Mouse (Mus musculus): ENCODE measurements at regions not wholly inside any gene's neighbourhood (a gene's known extent, or its start where the extent isn't known, plus 50 kb on each side); places are given as distances from the start of the nearest gene placed in this dataset.

DNA sequence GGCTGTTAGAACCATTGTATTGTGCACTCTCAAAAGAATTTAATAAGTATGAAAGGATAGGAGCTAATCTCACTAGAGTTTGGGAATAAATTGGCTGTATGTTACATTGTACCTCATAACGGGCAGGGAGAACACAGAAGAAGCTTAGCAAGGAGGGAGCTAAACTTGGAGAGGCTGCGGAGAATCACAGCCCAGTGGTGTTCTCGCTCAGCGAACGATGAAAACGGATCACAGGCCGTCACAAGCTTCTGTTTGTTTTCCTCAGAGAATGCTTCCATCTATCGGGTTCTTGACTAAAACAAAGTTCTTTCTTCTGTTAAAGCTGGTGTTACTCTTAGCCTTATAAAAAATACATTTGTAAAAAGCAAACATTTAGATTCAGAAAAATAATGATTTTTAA, 178.2 kb upstream of the Rnd3 start:
- no peak for DNase-seq (ENCODE audit: low spot score in 2 of 2)

DNA sequence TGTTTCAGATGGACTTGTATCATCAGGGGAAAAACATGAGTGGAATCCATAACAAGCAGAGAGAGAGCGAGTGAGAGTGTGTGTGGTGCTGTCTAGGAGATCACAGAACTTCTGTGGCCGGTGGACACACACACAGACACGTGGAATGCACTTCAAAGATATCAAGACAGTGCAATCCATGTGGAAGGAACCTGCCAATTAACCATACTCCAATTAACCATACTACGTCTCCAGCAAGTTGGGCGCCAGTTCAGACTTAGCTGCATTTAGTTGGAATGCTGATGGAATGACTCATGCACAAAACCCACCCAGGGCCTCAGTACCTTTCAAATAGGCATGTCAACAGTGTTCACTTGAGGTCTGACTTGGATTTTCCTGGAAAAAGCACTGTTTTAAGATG, 172.8 kb upstream of the Rnd3 start:
- no peak for DNase-seq (ENCODE audit: low spot score in 2 of 2)

DNA sequence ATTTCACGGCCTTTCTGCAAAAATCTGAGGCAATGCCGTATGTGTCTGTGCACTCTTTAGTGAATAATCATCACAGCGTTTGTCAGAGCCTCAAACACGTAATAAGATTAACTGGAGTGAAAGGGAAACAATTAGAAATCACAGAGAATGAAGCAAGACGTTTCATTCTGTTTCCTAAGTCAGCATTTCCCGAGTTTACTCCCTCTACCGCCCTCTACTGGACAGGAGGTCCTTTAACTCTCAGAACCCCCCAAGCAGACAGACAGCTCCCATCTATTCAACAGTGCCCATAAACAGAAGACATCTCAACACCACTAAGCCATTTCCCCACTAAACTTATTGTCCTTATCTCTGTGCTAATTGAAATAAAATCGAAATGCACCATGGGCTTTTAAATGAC, 167.5 kb upstream of the Rnd3 start:
- DNase-seq (ENCODE audit: low spot score in 2 of 2): no peak

DNA sequence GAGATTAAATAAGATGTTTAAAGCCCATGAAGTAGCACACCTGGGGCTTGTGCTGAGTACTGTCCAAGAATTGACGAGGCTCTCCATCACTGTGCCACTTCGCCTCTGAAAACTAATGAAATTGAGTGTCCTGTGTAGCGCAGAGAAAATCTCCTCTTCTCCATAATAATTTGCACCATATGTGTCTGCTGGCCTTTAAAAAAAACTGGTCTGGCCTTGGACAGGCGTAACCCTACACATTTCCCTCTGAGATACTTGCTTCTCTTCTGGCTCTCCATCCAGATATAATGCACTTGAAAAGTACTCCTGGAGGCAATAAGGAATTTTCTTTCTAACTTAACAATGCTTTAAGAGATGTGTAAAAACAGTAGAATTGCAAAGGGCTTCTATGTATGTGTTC, 164.5 kb upstream of the Rnd3 start:
- no peak for DNase-seq (ENCODE audit: low spot score in 2 of 2)

DNA sequence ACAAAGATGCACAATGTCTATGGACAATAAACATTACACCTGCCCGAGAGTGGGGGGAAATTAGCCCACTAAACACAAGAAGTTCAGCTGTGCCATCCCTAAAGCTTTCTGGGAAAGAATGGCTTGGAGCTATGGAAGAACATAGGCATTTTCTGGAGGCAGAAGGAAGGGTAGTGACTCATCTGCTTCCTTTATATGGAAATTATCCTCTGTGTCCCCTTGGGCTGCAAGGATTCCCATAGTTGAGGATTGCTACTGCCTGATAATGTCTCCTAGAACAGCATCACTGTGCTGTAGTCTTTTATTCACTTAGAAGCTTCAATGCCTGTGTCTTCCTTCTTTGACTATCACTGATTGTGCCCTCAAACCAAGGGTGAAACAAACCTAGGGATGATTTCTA, 157.3 kb upstream of the Rnd3 start:
- DNase-seq (ENCODE audit: low spot score in 2 of 2): no peak

DNA sequence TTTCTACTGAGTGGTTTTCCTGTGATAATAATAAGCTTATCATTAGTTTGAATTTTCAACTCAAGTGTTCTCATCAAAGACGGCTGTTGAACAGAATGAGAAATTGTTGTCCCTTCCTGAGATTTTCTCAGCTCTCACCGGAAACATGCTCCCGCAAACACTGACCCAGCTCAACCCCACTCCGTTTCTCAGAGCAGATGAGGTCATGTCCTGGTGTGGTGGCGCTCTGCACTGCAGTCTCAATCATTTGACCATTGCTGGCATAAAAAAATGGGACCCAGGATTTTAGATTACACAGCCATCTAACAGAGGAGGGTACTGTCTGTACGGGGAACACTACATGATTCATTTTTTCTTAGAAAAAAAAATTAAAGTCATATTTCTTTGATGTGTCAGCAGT, 156.5 kb upstream of the Rnd3 start:
- no peak for DNase-seq (ENCODE audit: low spot score in 2 of 2)

DNA sequence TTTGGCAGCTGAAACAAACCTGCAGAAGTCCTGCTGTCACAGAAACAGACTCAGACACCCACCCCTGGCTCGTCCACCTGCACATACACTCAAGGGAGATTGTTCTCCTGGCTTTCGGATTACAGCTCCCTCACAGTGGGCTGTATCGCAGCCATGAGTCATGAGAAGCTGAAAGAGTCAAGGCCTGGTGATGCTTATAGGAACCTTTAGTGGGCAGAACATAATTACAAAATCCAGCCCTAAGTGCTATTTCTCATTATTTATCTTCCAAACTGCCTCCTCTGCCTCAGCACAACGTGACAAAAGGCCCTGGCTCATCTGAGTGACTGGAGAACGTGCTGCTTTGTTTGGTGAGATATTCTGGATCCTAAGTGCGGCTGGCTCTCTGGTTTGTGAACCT, 155.8 kb upstream of the Rnd3 start:
- no peak for DNase-seq (ENCODE audit: low spot score in 2 of 2)

DNA sequence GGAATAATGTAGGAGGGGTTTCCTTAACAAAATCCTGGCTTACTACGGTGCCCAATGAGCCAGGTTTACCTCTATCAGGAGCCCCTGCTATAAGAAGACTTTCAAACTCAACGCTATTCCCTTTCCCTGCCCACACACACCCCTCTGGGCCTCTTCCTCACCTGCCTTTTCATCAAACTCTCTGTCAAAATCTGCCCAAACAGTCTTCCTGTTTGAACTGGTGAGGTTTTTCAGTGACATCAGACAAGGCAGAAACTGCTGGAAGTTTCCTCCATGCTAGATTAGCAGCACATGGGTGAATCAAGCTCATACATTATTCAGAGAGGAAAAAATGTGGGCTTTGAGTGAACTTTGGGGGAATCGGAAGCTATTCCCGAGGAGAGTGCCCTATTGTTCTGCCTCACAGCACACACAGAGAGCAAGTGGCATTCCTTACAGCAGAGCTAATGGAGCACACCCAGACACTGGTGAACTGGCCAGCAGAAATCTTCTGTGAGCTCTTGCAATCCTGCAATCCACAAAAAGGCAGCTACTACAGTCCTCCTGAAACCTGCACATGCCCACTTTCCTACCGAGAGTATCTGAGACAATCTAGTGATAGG, 141.8 kb upstream of the Rnd3 start:
- no peak for DNase-seq (ENCODE audit: low spot score in 2 of 2)

DNA sequence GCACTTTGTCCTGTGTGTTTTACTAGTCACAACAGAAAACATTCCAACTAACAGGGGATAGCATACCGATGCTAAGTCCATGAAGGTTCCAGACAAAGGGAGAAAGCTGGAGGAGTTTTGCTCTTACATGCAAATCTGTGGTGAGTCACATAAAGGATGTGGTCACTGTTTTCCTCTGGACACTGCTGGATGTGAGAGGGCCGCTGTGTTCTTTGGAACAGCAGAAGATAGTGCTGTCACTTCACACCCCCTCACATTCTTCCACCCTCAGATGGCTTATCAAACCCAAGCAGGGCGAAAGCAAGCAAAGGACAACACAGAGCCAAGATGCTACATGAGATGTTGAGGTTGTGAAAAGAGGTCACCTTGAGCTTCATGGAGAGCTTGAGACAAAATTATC, 139.8 kb upstream of the Rnd3 start:
- DNase-seq (ENCODE audit: low spot score in 2 of 2): no peak

DNA sequence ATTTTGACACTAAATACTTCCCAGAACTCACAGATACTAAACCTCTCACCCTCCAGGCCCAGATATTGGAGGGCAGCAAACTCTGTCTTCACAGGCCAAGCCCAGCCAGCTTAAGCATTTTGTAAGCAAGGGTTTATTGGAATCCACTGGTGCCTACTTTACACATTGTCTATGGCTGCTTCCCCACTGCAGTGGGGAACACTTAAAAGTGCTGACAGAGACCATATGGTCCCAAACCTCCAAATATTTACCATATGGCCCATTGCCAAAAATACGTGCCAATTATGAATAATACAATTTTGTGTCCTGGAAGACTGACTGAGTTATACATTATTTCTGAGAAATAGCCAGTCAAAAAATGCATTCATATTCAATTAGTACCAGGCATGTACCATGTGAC, 136.7 kb upstream of the Rnd3 start:
- DNase-seq (ENCODE audit: low spot score in 2 of 2): no peak

DNA sequence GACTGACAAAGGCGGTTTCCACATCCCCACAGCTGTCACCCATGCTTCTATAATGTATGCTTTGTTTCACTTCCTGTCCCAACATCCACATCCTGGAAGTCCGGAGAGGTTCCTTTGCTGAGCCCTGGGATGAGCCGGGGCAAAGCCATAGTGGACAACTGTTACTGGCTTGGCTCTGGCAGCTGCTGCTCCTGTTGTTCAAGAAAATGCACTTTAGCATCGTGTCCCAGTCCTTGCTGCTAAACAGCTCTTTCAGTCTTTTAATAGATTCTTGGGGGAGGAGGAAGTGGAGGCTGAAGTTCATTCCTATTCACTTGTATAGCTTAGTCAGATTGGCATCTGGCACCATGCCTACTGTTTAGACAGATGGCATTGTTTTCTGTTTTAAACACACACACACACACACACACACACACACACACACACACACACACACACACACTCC, 135.9 kb upstream of the Rnd3 start:
- DNase-seq (ENCODE audit: low spot score in 2 of 2): no peak

DNA sequence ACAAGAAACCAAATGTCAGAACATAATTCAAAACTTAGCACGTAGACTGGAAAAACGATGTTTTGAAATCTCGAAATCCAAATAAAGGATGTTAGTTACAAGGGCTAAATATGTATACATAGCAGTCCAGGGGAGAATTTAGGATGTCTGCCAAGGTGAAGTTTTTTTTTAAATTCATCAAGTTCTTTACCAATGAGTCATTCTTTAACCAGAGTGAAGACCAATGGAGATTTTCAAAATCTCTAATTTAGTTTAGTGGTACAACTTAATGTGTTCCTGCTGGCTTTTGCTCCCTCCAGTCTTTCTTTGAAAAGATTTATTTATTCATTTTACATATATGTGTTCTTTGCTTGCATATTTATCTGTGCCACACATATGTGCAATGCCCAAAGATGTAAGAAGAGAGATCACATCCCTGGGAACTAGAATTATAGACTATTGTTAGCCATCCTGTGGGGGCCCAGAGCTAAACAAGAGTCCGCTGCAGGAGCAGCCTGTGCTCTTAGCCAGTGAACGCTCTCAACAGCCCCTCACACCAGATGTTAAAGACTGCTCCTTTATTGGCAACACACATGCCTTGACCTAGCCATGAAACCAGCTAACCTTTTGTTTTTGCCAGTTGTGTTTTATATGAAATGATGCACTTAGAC, 130.6 kb upstream of the Rnd3 start:
- DNase-seq (ENCODE audit: low spot score in 2 of 2): no peak

DNA sequence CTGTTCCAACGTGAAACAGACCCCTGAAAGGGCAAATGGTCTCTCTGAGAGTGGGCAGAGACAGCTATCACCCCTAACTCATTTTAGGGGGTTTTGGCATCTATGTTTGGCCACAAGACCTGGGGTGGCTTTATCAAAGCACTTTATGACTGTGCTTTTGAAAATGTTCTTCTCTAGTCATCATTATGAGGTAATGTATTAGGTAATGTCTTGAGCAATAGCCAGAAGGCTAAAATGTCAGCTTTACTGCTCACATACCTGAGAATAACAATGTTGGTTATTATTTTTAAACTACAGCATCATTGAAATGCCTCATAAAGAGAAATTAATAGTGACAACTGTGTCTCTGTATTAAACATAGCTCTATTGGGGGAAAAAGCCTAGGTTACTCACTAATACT, 129.9 kb upstream of the Rnd3 start:
- DNase-seq (ENCODE audit: low spot score in 2 of 2): no peak

DNA sequence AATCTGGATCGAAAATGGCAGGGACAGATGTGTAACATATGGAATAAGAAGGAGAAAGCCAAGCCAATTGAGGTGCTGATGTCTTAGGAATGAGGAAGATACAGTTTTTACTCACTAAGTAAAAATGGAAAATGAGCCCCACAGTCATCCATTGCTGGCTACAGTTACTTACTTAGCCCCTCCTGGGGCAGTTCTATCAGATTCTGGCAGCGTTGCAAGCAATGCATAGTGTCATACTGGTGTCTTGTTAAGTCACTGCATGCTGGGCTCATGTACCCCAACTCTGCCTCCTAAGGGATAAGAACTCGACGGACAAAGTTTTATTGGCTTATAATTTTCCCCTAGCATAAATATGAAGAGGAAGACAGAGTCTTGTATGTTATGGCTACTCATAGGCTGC, 129.4 kb upstream of the Rnd3 start:
- no peak for DNase-seq (ENCODE audit: low spot score in 2 of 2)

DNA sequence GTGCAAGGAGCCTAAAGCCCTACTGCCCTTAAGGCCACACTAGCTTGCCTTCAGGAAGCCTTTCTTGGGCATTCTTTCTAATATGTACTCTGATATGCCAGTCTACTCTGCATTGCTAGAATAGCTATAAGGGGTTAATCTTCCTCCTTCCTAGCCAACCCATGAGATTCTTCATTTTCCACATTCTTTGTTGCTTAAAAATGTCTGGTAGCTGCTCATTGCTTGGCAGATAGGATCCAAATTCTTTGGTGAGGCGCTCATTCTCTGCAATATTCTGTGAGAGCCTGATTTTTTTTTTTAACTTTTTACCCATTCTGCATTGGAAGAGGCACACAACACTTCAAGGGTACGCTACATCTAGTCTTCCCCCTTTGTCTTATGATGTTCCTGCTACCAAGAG, 127.7 kb upstream of the Rnd3 start:
- DNase-seq (ENCODE audit: low spot score in 2 of 2): no peak

DNA sequence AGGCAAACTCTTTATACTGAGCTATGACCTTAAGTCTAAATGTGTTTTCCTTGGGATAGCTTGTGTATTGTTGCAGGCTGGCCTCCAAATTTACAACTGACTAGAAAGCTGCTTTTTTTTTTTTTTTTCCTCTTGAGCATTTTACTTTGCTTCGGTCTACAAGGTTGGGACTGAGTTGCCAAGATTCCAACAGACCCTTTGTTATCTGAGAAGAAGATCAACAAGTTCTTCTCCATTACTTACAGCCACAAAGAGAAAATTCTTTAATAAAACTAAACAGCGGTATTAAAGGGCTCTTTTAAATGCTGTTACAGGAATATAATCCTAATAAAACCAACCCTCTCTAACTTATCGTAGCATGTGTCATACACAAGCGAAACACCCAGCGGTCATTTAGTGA, 124.4 kb upstream of the Rnd3 start:
- no peak for DNase-seq (ENCODE audit: low spot score in 2 of 2)

DNA sequence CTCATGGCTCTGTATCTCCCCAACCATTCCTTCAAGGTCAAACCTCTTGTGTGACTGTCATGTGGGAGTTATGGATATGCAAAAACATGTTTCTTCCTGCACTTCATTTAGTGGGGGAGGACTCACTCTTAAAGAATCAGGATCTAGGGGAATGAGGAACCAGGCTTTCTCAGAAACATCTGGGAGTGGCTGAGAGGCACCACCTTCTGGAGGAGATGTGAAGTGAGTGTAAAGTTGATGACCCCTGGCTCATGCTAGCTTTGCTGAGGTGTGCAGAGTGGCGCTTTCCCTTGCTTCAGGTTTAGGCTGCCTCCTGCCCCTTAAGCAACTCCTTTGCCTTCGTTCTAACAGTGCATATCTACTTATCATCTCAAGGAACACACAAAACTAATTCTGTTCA, 119.6 kb upstream of the Rnd3 start:
- DNase-seq (ENCODE audit: low spot score in 2 of 2): no peak

DNA sequence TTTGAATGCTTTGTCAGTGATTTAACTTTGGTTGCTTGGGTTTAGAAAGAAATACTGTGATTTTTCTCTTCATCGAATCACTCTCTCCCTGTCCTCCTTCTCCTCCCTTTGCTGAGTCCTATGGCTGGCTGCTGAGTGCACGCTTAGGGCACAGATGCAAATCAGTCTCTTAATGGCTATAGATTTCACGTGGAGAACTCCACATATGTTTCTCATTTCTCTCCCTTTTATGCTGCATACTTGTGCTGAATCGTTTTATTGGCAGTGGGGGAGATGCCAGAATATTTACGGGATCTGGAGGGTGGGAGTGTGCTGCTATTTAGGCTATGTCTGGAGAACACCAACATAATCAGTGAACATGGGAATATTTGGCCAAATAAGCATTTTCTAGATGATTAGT, 118.8 kb upstream of the Rnd3 start:
- DNase-seq (ENCODE audit: low spot score in 2 of 2): no peak

DNA sequence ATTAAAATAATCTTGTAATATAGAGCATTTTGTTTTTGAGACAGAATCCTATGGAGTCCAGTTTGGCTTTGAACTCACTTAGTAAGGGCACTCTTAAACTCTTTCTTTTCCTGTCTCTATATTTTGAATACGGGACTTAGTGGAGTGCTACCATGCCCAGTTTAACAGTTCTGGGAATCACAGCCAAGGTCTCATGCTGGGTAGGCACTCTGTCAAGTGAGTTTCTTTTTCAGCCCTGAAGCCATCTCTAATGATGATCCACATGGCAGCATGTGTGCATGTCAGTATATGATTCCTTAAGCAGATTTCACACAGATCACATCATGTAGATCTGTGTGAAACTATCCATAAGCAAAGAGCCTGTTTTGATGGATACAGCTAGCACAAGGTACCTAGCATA, 113.6 kb upstream of the Rnd3 start:
- no peak for DNase-seq (ENCODE audit: low spot score in 2 of 2)

DNA sequence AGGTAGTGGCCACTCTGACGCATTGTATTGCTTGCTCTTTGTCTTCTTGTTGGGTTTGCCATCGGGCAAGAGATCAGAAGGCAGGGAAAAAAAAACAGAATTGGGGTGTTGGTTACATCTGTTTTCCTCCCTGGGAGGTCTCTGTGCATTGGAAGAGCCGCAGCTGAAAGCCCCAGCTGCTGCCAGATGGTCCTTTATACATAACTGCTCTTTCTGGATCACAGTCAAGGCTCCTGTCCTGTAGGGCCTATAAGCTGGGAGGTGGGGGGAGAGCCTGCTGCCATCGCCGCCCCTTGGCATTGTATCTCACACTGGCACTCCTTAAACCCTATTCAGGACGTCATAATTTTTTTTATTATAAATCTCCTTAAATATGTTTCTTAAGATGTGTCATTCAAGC, 101.9 kb upstream of the Rnd3 start:
- DNase-seq (ENCODE audit: low spot score in 2 of 2): no peak

DNA sequence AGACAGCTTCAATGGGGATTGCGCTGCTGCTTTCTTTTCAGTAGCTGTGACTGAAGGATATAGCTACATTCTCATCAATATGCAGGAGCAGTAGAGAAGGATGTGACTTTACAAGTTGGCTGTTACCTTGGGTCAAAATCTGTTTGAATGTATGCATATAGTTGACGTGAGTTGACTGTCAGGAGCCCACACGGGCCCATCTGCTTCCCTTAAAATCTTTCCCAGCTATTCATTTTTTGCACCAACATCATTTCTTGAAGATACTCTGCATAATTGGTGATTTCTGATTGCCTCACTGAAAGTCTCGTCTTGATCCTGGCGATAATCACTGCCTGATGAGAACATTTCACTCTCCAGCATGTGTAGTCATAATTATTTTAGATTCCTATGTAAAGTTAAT, 92.7 kb upstream of the Rnd3 start:
- DNase-seq (ENCODE audit: low spot score in 2 of 2): no peak

DNA sequence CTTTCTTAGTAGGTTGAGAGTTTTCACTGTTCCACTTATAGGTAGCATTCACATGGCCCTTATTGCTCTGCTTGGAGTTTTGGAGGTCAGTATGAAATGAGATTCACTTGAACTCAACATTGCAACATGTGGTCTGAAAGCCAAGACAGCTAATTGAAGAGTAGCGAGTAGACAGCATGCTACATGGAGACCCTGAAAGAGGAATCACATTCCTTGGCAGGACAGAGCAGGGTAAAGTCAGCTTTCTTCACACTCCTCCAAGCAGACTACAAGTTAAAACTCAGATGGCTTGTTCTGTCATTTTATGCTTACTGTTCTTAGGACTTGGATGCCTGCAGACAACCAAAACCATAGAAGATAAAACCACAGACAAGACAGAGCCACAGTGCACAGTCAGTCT, 91.1 kb upstream of the Rnd3 start:
- DNase-seq (ENCODE audit: low spot score in 2 of 2): no peak

DNA sequence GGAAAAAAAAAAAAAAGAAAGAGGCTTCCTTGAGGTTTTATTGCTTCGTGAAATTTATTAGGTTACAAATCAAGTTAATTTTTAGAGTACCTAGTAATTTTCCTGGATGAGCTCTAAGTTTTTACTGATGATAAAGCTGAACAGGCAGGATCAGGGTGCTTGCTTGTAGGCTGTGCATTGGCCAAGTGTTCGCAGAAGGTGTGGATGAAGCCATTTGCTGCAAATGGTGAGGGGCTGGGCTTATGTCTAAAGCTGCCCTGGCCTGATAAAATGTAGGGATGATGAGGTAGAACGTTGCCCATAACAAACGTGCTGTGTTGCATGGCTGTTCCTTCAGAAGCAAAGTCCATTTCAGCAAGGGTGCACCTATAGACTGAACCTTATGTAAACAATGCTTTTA, 90.1 kb upstream of the Rnd3 start:
- no peak for DNase-seq (ENCODE audit: low spot score in 2 of 2)
